Mouse (Mus musculus): Measurements from ENCODE around the gene Iqschfp.

The Iqschfp gene

GRCm38 (mm10) chr3:68412262-68412661 is 520.2 kb downstream of the Iqschfp start:
- in situ Hi-C loops (cut with MboI; ENCODE audit: low sequenced_read_pairs) = no loop called here

- in situ Hi-C loops (cut with MboI; ENCODE audit: low sequenced_read_pairs) = no loop called here
Observed at GRCm38 (mm10) chr3:68419792-68420191, 527.8 kb downstream of the Iqschfp start.

- in situ Hi-C loops (cut with MboI; ENCODE audit: low sequenced_read_pairs) = no loop called here
Observed at GRCm38 (mm10) chr3:68420927-68421326, 528.9 kb downstream of the Iqschfp start.

GRCm38 (mm10) chr3:68421849-68422248 is 529.8 kb downstream of the Iqschfp start:
- in situ Hi-C loops (cut with MboI; ENCODE audit: low sequenced_read_pairs) = no loop called here

- in situ Hi-C loops (cut with MboI; ENCODE audit: low sequenced_read_pairs) = no loop called here
Observed at GRCm38 (mm10) chr3:68428081-68428480, 536.0 kb downstream of the Iqschfp start.

- in situ Hi-C loops (cut with MboI; ENCODE audit: low sequenced_read_pairs) = no loop called here
Observed at GRCm38 (mm10) chr3:68434435-68434834, 542.4 kb downstream of the Iqschfp start.

- in situ Hi-C loops (cut with MboI; ENCODE audit: low sequenced_read_pairs) = no loop called here
Observed at GRCm38 (mm10) chr3:68434897-68435296, 542.9 kb downstream of the Iqschfp start.

- in situ Hi-C loops (cut with MboI; ENCODE audit: low sequenced_read_pairs) = no loop called here
Observed at GRCm38 (mm10) chr3:68448480-68448879, 556.4 kb downstream of the Iqschfp start.

GRCm38 (mm10) chr3:68451634-68452033 is 559.6 kb downstream of the Iqschfp start:
- in situ Hi-C loops (cut with MboI; ENCODE audit: low sequenced_read_pairs) = no loop called here

- in situ Hi-C loops (cut with MboI; ENCODE audit: low sequenced_read_pairs) = no loop called here
Observed at GRCm38 (mm10) chr3:68453266-68453665, 561.2 kb downstream of the Iqschfp start.

- in situ Hi-C loops (cut with MboI; ENCODE audit: low sequenced_read_pairs) = no loop called here
Observed at GRCm38 (mm10) chr3:68453719-68454455, 561.9 kb downstream of the Iqschfp start.

GRCm38 (mm10) chr3:68466643-68467042 is 574.6 kb downstream of the Iqschfp start:
- in situ Hi-C loops (cut with MboI; ENCODE audit: low sequenced_read_pairs) = no loop called here

GRCm38 (mm10) chr3:68467941-68468687 is 576.1 kb downstream of the Iqschfp start:
- in situ Hi-C loops (cut with MboI; ENCODE audit: low sequenced_read_pairs) = no loop called here

- in situ Hi-C loops (cut with MboI; ENCODE audit: low sequenced_read_pairs) = no loop called here
Observed at GRCm38 (mm10) chr3:68469643-68470042, 577.6 kb downstream of the Iqschfp start.

GRCm38 (mm10) chr3:68470061-68470460 is 578.0 kb downstream of the Iqschfp start:
- in situ Hi-C loops (cut with MboI; ENCODE audit: low sequenced_read_pairs) = no loop called here

GRCm38 (mm10) chr3:68470622-68471021 is 578.6 kb downstream of the Iqschfp start:
- in situ Hi-C loops (cut with MboI; ENCODE audit: low sequenced_read_pairs) = no loop called here

GRCm38 (mm10) chr3:68476336-68476735 is 584.3 kb downstream of the Iqschfp start:
- in situ Hi-C loops (cut with MboI; ENCODE audit: low sequenced_read_pairs) = no loop called here

GRCm38 (mm10) chr3:68477478-68477877 is 585.4 kb downstream of the Iqschfp start:
- in situ Hi-C loops (cut with MboI; ENCODE audit: low sequenced_read_pairs) = no loop called here

GRCm38 (mm10) chr3:68479266-68479665 is 587.2 kb downstream of the Iqschfp start:
- in situ Hi-C loops (cut with MboI; ENCODE audit: low sequenced_read_pairs) = no loop called here

GRCm38 (mm10) chr3:68483517-68483916 is 591.5 kb downstream of the Iqschfp start:
- in situ Hi-C loops (cut with MboI; ENCODE audit: low sequenced_read_pairs) = no loop called here

GRCm38 (mm10) chr3:68484021-68484420 is 592.0 kb downstream of the Iqschfp start:
- in situ Hi-C loops (cut with MboI; ENCODE audit: low sequenced_read_pairs) = no loop called here

GRCm38 (mm10) chr3:68484561-68484960 is 592.5 kb downstream of the Iqschfp start:
- in situ Hi-C loops (cut with MboI; ENCODE audit: low sequenced_read_pairs) = no loop called here
